Mouse (Mus musculus): ENCODE measurements at regions not wholly inside any gene's neighbourhood (a gene's known extent, or its start where the extent isn't known, plus 50 kb on each side); places are given as distances from the start of the nearest gene placed in this dataset.

DNA sequence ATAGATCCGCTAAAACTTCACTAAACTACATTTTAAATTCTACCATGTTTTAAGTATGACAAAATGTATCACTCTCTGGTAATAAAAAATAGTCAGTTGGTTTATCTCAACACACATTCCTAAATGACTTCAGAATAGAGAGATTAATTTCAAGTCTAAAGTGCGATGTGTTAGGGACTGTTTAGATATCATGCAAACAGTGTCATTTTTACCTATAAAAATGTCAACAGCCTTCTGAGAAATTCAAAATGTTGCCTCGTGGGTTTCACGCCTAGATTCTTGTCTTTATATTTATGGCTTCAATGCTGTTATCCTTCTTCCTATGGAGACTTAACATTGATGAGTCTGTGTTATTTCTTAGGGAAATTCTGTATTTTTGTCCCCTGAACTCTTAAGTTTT lies 53.7 kb upstream of the P2ry1 start:
- Histone ChIP-seq H3K27ac (no peak overlapping the region), H3K4me1 (no peaks in the 10 kb centered on the region), H3K9ac (no peak overlapping the region), H3K27me3 (no peaks in the 10 kb centered on the region), H3K9me3 (replicated peaks) (no peaks in the 10 kb centered on the region), H3K4me2 (no peak overlapping the region), H3K4me3 (no peak overlapping the region), H3K36me3 (ENCODE audit: poor library complexity, severe bottlenecking) (no peaks in the 10 kb centered on the region)
- WGBS, result 87% methylated on average over 4 of the region's 4 CpGs
- ATAC-seq, result no peak
